Mouse (Mus musculus) heart, embryonic 13.5 days (tissue): ENCODE measurements around the gene Cyp3a25. TPM values are rescaled to one million over a fixed set of nuclear protein-coding genes. Genes with fewer than 3 reads are reported as not detected.
"Not testable (repeated sequence)": the region's sequence is repeated elsewhere in the genome, so short reads cannot be mapped to it uniquely, and the experiment has no call there.

Experiments
- ATAC-seq: fragments of 200-750 bp; cut with Nextera tagmentation; 2 replicates; pipeline ENCODE4 v1.8.0; 2017; ENCODE audit warnings: moderate TSS enrichment; ENCODE audit not compliant: insufficient number of reproducible peaks, low FRiP score, low TSS enrichment; ENCODE audit errors: extremely low read depth
- H3K27ac ChIP-seq: fragments of 300-500 bp; sonication (generic); replicated peaks from 2 replicates; pipeline ENCODE4 v1.5.1; 2015; ENCODE audit warnings: moderate library complexity, mild to moderate bottlenecking, inconsistent platforms
- H3K27me3 ChIP-seq: fragments of 300-500 bp; sonication (generic); replicated peaks from 2 replicates; pipeline ENCODE4 v1.6.1; 2015; ENCODE audit warnings: mild to moderate bottlenecking, inconsistent platforms
- H3K36me3 ChIP-seq: fragments of 300-500 bp; sonication (generic); 2 replicates; pipeline ENCODE4 v1.6.1; 2015; ENCODE audit warnings: mild to moderate bottlenecking, inconsistent platforms
- H3K4me1 ChIP-seq: fragments of 300-500 bp; sonication (generic); 2 replicates; pipeline ENCODE4 v1.6.1; 2015; ENCODE audit warnings: inconsistent platforms
- H3K4me2 ChIP-seq: fragments of 300-500 bp; sonication (generic); 2 replicates; pipeline ENCODE4 v1.6.1; 2015; ENCODE audit warnings: inconsistent platforms, mild to moderate bottlenecking, moderate library complexity
- H3K4me3 ChIP-seq: fragments of 300-500 bp; sonication (generic); 2 replicates; pipeline ENCODE4 v1.5.1; 2015; ENCODE audit warnings: moderate library complexity, mild to moderate bottlenecking, inconsistent platforms
- H3K9ac ChIP-seq: fragments of 300-500 bp; sonication (generic); 2 replicates; pipeline ENCODE4 v1.6.1; 2015; ENCODE audit warnings: inconsistent platforms, mild to moderate bottlenecking, moderate library complexity
- H3K9me3 ChIP-seq: fragments of 300-500 bp; sonication (generic); 2 replicates; pipeline ENCODE4 v1.6.1; 2016; ENCODE audit warnings: inconsistent platforms
- WGBS: fragments of 180-500 bp; shearing (Covaris S2); methylation state at CpG from one replicate; pipeline ENCODE4 v1.1.7; 2015; ENCODE audit warnings: mixed read lengths; 5-methylcytosine and 5-hydroxymethylcytosine counted together
- polyA plus RNA-seq: library from polyadenylated mRNA; unstranded; fragments of >200 nt; fragmentation: Nextera tagmentation; extraction: Ambion mirVana; gene quantifications from 2 replicates; pipeline ENCODE4 v1.2.1, GENCODE M21; 2015

Cyp3a25 gene
- polyA plus RNA-seq, result not detected in 2 replicates

GRCm38 (mm10) chr5:146009509-146009908, at the start of gene Cyp3a25:
Gene Cyp3a25, minus strand, starts transcription at chr5:146009618.
- H3K9ac ChIP-seq, H3K4me1 ChIP-seq, H3K4me2 ChIP-seq, H3K27ac ChIP-seq, H3K4me3 ChIP-seq, H3K36me3 ChIP-seq, H3K27me3 ChIP-seq, ATAC-seq: not testable (repeated sequence)
- peaks cover 45% of the 10 kb centered on the region for H3K9me3 ChIP-seq
- whole genome bisulfite sequencing, result 52% methylated on average over 1 of the region's 1 CpGs

DNA sequence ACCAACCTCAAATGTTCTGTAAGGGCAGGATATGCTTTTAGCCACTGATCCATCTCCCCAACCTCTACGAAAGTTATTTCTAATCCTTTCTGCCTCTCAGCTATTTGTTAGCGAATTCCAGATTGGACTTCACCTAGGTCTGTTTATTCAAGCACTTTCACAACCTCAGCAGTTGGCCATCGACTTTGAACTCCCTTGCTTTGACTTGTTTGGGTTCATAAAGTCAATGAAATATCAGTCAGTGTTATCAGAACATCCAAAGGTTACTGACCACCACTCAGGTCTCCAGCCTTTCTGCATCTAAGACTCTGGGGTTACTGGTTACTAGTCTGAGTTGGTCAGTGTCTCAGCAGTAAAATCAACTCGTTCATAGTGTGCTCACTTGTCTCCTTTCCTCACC, 11.7 kb upstream of the Cyp3a25 start:
- Histone ChIP-seq H3K27me3 (no peaks in the 10 kb centered on the region), H3K27ac (no peak overlapping the region), H3K4me1 (no peaks in the 10 kb centered on the region), H3K4me3 (no peak overlapping the region), H3K9me3 (peaks cover 48% of the 10 kb centered on the region), H3K9ac (no peak overlapping the region), H3K4me2 (no peak overlapping the region), H3K36me3 (no peaks in the 10 kb centered on the region)
- 42% methylated on average over 4 of the region's 4 CpGs for WGBS
- no peak for ATAC-seq

DNA sequence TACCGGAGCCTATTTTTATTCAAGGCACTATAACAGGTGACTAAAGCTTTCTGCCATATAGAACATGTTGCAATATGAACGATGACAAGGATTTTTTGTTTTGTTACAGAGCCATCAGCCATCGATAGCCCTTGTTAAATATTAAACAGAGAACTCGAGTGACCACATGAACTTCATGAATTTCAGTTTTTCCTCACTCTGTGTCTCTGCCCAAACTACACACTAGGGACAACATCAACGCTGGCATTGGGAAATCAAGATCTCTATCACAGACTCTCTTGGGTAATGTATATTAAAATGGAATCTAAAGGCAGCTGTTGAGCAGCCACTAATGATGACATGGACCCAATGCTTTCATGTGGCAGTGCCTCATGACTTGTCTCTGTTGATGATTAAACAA, 8.9 kb upstream of the Cyp3a25 start:
- peaks cover 45% of the 10 kb centered on the region for H3K9me3 ChIP-seq
- 63% methylated on average over 5 of the region's 5 CpGs for WGBS
- ATAC-seq, result no peak

DNA sequence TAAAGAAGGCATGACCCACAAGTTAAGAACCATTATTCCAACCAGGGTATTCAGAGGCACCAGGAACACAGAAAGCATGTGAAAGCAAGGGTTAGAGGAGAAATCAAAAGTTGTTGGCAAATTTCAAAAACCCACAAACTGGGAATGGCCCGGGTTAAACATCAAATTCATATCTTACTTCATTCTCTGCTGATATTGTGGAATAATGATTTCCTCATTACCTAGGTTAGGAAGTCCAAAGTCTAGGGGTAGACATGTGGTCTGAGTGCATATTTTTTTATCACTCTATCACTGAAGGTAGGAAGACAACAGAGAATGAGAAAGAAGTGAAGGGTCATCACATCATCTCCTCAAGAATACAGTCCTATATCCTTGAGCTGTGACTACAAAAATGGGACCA, 1.8 kb upstream of the Cyp3a25 start:
- Histone ChIP-seq H3K4me3 (no peak overlapping the region), H3K27me3 (no peaks in the 10 kb centered on the region), H3K9me3 (peaks cover 40% of the 10 kb centered on the region), H3K9ac (no peak overlapping the region), H3K27ac (no peak overlapping the region), H3K4me1 (no peaks in the 10 kb centered on the region), H3K4me2 (no peak overlapping the region), H3K36me3 (no peaks in the 10 kb centered on the region)
- 71% methylated on average over 1 of the region's 1 CpGs for WGBS
- ATAC-seq, result no peak

More for the DNA sequence above, 8.9 kb upstream of the Cyp3a25 start:
- Histone ChIP-seq H3K4me1 (no peaks in the 10 kb centered on the region), H3K27ac (no peak overlapping the region), H3K4me3 (no peak overlapping the region), H3K27me3 (no peaks in the 10 kb centered on the region), H3K36me3 (no peaks in the 10 kb centered on the region), H3K4me2 (no peak overlapping the region), H3K9ac (no peak overlapping the region)

DNA sequence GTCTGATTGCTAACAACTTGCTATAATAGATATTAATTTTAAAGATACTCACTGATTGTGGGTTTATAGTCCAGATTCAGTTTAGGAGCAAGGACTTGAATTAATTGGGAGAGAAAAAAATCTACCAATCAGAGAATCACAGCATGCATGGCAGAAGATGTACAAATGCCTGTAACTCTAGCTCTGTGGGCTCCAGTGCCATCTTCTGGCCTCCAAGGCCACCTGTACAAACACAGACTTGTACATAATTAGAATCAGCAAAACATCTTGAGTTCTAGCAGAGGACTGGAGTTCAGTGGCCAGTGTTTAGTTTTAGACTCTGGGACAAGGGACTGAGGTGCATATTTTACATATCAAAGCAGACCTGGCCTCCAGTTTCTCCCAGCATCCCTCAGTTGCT, 42.3 kb downstream of the Cyp3a25 start:
- no peaks in the 10 kb centered on the region for H3K27me3 ChIP-seq
- no peak overlapping the region for H3K27ac ChIP-seq
- H3K4me2 ChIP-seq, result no peak overlapping the region

More for the DNA sequence above, 42.3 kb downstream of the Cyp3a25 start:
- Histone ChIP-seq H3K4me3 (no peak overlapping the region), H3K4me1 (no peaks in the 10 kb centered on the region), H3K36me3 (no peaks in the 10 kb centered on the region), H3K9ac (no peak overlapping the region), H3K9me3 (peaks cover 50% of the 10 kb centered on the region)
- ATAC-seq, result no peak

Other genes starting within 250 kb of the Cyp3a25 start
- gene Cyp3a44, start 203.7 kb downstream of the Cyp3a25 start, polyA plus RNA-seq, result not detected in 2 replicates
- gene Cyp3a11, start 129.7 kb downstream of the Cyp3a25 start, polyA plus RNA-seq, result not detected in 2 replicates
- not detected in 2 replicates for gene Cyp3a59, start 69.6 kb upstream of the Cyp3a25 start, polyA plus RNA-seq
- not detected in 2 replicates for gene Gm5565, start 150.9 kb upstream of the Cyp3a25 start, polyA plus RNA-seq
- gene Gm6309, start 161.1 kb upstream of the Cyp3a25 start, polyA plus RNA-seq, result not detected in 2 replicates
- not detected in 2 replicates for gene 1700001J03Rik, start 175.7 kb upstream of the Cyp3a25 start, polyA plus RNA-seq
- gene Rnf6, start 211.9 kb upstream of the Cyp3a25 start, polyA plus RNA-seq, result 35.0 and 39.3 TPM in 2 replicates
- gene Cdk8, start 221.6 kb upstream of the Cyp3a25 start, polyA plus RNA-seq, result 10.5 and 10.7 TPM in 2 replicates